Mouse (Mus musculus) T-helper 2 cell (primary cell): ENCODE data around the gene Elp1.

Experiments
- in situ Hi-C: fragments of 300-600 bp; cut with MboI, MseI; formaldehyde crosslinking; loops from one replicate; pipeline ENCODE4 v1.15.1; 2025; ENCODE audit warnings: high pct_unique_total_duplicates

Elp1 gene

DNA sequence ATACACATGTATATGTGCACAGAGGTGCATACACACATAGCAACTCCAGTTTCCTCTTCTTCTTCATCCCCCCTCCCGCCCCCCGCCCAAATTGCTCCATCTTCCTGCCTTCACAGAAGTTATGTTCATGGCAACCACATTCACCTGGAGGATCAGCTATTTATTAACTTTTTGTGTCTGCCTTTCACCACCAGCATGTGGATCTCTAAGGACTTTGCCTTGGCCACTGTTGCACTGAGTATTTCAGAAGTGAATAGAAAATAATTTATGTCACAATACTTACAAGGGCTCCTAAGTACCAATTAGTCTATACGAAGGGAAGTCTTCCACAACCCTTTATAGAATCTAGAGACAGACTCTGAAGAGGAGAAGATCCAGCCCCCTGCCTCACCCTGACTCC lies 84.2 kb downstream of the Elp1 start:
- in situ Hi-C loops, result no loop called here

DNA sequence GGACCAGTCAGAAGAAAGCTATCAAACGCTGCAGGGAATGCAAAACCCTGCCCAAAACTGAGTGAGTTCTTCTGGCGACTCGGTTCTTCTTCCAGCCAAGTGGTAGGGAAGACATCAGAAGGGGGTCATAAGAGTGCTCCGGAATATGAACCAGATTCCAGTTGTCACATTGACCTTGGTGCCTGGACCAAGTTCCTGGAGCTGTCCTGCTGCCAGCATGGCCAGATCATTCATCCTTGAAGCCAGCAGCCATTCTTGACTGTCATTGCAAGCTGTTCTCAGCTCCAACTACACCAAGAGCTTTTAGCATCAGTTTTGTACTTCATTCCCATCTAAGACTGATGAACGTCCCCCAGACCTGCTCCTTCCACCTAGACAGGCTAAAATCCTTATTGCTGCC lies 85.3 kb downstream of the Elp1 start:
- in situ Hi-C loops, result no loop called here

DNA sequence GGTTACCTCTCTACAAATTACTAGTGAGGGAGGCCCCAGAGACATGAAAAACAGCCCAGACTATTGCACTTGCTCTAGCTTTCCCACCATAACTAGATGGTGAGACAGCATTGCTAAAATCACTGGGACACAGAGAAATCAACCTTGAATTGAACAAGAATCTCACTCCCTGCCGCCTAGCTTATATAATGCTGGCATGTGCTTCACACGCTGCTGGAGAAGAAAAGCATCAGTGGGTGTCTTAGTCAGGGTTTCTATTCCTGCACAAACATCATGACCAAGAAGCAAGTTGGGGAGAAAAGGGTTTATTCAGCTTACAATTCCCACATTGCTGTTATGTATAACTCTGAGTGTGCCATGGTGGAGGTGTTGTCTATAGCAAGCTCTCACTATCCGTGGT lies 89.0 kb downstream of the Elp1 start:
- in situ Hi-C loops, result no loop called here

DNA sequence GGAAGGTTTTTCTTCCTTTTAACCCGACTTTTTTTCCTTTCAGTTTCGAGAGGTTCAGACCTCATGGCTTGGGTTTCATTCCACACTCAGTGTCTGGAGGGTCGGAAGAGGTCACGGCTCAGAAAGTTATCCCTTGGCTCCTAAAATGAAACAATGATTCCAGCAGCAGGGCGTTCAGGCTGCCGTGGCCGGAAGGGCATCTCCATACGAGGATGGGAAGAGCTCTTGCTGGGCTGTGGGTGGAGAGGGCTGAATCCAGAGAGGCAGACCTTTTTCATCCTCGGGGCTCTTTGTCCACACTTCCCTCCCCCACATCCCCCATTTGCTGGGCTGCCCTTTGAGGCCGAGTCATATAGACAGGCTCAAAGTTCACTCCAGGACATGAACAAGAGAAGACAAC lies 99.9 kb downstream of the Elp1 start:
- in situ Hi-C loops, result no loop called here
